Mouse (Mus musculus): ENCODE results near the gene Thsd7b. TPM values are rescaled to one million over a fixed set of nuclear protein-coding genes. Genes with fewer than 3 reads are reported as not detected.
"Not testable (repeated sequence)": the region's sequence is repeated elsewhere in the genome, so short reads cannot be mapped to it uniquely, and the experiment has no call there.

Gene Thsd7b
- polyA plus RNA-seq, 1 experiment from 2014 or later, result 16.7 TPM

- peak; percentile 71 for ATAC-seq (ENCODE audit: low FRiP score)
- no peak overlapping the region for H3K27ac ChIP-seq
- 48% methylated on average over 6 of the region's 6 CpGs for WGBS
- no peaks in the 10 kb centered on the region for H3K9me3 ChIP-seq
- H3K4me2 ChIP-seq, result no peak overlapping the region
- H3K27me3 ChIP-seq, result no peaks in the 10 kb centered on the region
- H3K9ac ChIP-seq, result no peak overlapping the region
- no peaks in the 10 kb centered on the region for H3K4me1 ChIP-seq (replicated peaks)
- H3K4me3 ChIP-seq, result no peak overlapping the region
- no peaks in the 10 kb centered on the region for H3K36me3 ChIP-seq
Measured at GRCm38 (mm10) chr1:130192190-130193028, 919.3 kb downstream of the Thsd7b start.

GRCm38 (mm10) chr1:130217404-130217803 lies 944.3 kb downstream of the Thsd7b start:
- Histone ChIP-seq H3K9me3 (no peaks in the 10 kb centered on the region), H3K4me2 (no peak overlapping the region), H3K27me3 (no peaks in the 10 kb centered on the region), H3K27ac (no peak overlapping the region), H3K36me3 (no peaks in the 10 kb centered on the region), H3K4me1 (replicated peaks) (no peaks in the 10 kb centered on the region), H3K9ac (no peak overlapping the region), H3K4me3 (no peak overlapping the region)
- WGBS, result 78% methylated on average over 3 of the region's 3 CpGs
- no peak for ATAC-seq (ENCODE audit: low FRiP score)

GRCm38 (mm10) chr1:130222904-130223303 lies 949.8 kb downstream of the Thsd7b start:
- Histone ChIP-seq H3K4me3 (no peak overlapping the region), H3K27ac (no peak overlapping the region), H3K9me3 (no peaks in the 10 kb centered on the region), H3K4me1 (replicated peaks) (no peaks in the 10 kb centered on the region), H3K4me2 (no peak overlapping the region), H3K27me3 (no peaks in the 10 kb centered on the region), H3K36me3 (no peaks in the 10 kb centered on the region), H3K9ac (no peak overlapping the region)
- no peak for ATAC-seq (ENCODE audit: low FRiP score)
- WGBS, result 80% methylated on average over 2 of the region's 2 CpGs

- no peak for ATAC-seq (ENCODE audit: low FRiP score)
- Histone ChIP-seq H3K36me3 (no peaks in the 10 kb centered on the region), H3K4me3 (no peak overlapping the region), H3K9ac (no peak overlapping the region), H3K9me3 (0 out of 2 replicates have a peak, but pooled peaks cover 6% of the 10 kb centered on the region), H3K27ac (no peak overlapping the region), H3K27me3 (no peaks in the 10 kb centered on the region), H3K4me1 (replicated peaks) (no peaks in the 10 kb centered on the region), H3K4me2 (no peak overlapping the region)
- WGBS, result 80% methylated on average over 3 of the region's 3 CpGs
Measured at GRCm38 (mm10) chr1:130245563-130245962, 972.5 kb downstream of the Thsd7b start.

GRCm38 (mm10) chr1:130246264-130246663 lies 973.2 kb downstream of the Thsd7b start:
- not testable (repeated sequence) for H3K36me3 ChIP-seq; H3K4me2 ChIP-seq; H3K9ac ChIP-seq; H3K4me3 ChIP-seq; H3K4me1 ChIP-seq (replicated peaks); ATAC-seq (ENCODE audit: low FRiP score); H3K9me3 ChIP-seq; H3K27me3 ChIP-seq; H3K27ac ChIP-seq
- WGBS, result 78% methylated on average over 4 of the region's 4 CpGs

- H3K4me1 ChIP-seq (replicated peaks); H3K4me3 ChIP-seq; H3K4me2 ChIP-seq; H3K9ac ChIP-seq; H3K36me3 ChIP-seq; ATAC-seq (ENCODE audit: low FRiP score); H3K27me3 ChIP-seq; H3K9me3 ChIP-seq; H3K27ac ChIP-seq: not testable (repeated sequence)
- WGBS, result 93% methylated on average over 4 of the region's 4 CpGs
Measured at GRCm38 (mm10) chr1:130246930-130247329, 973.8 kb downstream of the Thsd7b start.

GRCm38 (mm10) chr1:130262046-130262445 lies 988.9 kb downstream of the Thsd7b start:
- peak; percentile 63 for ATAC-seq (ENCODE audit: low FRiP score)
- Histone ChIP-seq H3K36me3 (no peaks in the 10 kb centered on the region), H3K27ac (no peak overlapping the region), H3K4me3 (no peak overlapping the region), H3K4me2 (no peak overlapping the region), H3K27me3 (no peaks in the 10 kb centered on the region), H3K4me1 (replicated peaks) (no peaks in the 10 kb centered on the region), H3K9ac (no peak overlapping the region), H3K9me3 (no peaks in the 10 kb centered on the region)
- WGBS, result 47% methylated on average over 6 of the region's 6 CpGs
